Mouse (Mus musculus) brain, embryonic 18.5 days (tissue): ENCODE results near the gene Olfr1101.

Experiments used
- DNase-seq: peaks from one replicate; pipeline ENCODE4 v3.0.0-alpha.2; 2012; ENCODE audit warnings: low read depth, low spot score

The Olfr1101 gene

DNA sequence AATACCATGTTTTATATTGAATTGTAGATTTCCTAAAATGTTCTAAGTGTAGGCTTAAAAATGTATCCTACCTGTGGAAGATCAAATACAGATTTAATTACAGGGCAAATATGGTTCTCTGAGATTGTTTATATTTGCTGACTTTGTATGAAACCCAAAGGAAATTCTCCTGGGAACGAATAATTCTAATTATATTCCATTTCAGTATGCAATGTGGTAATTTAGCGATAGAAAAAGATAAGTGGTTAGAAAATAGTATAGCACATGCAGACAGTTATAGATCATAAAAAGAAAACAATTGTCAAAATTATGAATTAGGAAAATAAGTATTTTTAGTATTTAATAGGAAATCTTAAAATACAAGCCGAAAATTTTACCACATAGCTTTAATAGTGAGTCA, at the start of gene Olfr1101:
Gene Olfr1101 (minus strand): TSS at position 101 of the 400 bp plus-strand sequence.
- no peak for DNase-seq

DNA sequence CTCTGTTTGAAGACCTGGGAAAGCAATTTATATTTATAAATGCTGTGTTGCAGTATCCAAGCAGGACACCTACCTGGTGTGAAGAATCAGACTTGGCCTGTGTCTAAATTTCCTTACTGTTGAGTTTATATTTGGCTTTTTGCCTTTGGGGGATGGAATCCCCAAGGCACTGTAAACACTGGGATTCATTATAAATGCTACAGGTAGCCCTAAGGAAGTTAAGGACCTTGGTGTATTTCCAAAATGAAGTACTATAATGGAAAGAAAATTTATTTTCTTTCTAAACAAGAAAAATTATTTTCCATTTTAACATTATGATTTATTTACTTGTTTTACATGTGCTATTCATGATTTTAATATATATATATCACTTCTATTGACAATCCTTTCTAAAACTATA, 45.4 kb upstream of the Olfr1101 start, which contains the start of gene Olfr1105:
Gene Olfr1105 (minus strand): TSS at position 101 of the 400 bp plus-strand sequence.
- no peak for DNase-seq

DNA sequence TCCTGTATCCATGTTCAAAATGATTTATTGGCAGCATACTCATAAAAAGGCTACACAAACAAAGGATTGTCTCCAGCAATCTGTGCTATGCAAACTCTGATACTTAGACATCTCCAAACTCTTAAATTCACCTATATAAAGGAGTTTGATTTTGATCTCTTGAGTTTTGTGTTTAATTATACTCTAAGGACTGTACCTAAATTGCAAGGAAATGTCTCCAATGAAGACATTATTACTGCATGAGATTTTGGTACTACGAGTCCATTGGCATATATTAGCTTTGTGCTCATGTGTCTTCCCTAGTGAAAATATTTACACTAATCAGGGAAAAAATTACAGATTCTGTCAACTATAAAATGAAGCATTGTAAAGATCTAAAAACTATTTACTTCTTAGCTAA, 36.0 kb upstream of the Olfr1101 start, which contains the start of gene Olfr1104:
Gene Olfr1104 (minus strand): TSS at position 101 of the 400 bp plus-strand sequence.
- DNase-seq, result no peak

DNA sequence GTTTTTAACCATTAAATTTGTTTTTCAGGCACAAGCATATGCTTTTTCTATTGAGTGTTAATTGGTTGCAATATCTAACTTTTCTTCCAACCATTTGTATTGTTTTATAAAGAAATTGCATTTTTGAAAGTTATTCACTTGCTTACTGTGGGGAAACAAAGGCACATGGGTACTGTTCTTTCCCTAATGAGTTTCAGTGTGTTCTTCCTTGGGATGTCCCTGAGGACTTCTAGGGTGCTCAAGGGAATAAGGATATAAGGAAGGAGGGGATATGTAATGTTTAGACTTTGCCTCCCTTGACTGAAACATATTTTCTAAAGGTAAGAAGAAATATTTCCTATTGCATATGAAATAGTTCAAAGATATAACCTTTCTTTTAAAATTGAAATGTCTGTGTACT, 7.1 kb upstream of the Olfr1101 start, which contains the start of gene Olfr1102:
Gene Olfr1102 (plus strand): TSS at position 301 of the 400 bp plus-strand sequence.
- no peak for DNase-seq

DNA sequence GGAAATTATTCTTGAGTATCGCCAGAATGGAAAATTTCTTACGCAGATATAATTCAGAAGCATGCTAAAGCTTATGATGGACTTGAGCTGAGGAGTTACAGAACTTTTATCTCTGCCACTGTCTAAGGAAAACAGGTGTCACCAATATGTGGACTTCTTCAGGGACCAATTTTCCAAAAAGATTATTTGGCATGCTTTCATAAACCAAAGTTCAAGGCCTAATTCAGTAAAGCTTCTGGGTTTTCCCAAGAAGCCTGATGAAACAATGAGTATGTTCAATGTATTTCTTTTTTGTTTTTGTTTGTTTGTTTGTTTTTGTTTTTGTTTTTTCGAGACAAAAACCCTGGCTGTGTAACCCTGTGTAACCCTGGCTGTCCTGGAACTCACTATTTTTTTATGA, 11.2 kb downstream of the Olfr1101 start, which contains the start of gene Olfr1100:
Gene Olfr1100 (minus strand): TSS at position 101 of the 400 bp plus-strand sequence.
- no peak for DNase-seq

DNA sequence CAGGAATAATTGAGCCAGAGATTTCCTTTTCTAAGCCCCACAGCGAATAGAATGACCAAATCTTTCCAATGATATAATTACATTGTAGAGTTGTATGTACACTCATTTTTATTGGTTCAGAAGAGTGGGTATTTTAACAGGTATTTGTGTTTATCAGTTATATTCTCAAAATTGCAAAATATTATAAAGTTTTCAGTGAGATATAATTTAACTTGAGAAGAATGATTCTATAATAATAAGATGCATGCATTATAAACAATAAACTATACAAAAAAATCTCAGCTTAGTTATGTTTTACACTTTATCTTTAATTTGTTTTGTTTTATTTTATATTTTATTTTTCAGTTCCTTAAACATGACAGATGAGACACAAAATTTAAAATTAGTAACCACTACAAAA, 30.4 kb downstream of the Olfr1101 start, which contains the start of gene Olfr1099:
Gene Olfr1099 (minus strand): TSS at position 101 of the 400 bp plus-strand sequence.
- no peak for DNase-seq
